Mouse (Mus musculus): ENCODE data around the gene Prpf4b. TPM values are rescaled to one million over a fixed set of nuclear protein-coding genes. Genes with fewer than 3 reads are reported as not detected.
"Not testable (repeated sequence)": the region's sequence is repeated elsewhere in the genome, so short reads cannot be mapped to it uniquely, and the experiment has no call there.

Gene Prpf4b
- total RNA-seq, 2 experiments from 2014 or later: 76.2 to 94.2 TPM

- no peak for DNase-seq
Measured at GRCm38 (mm10) chr13:34934931-34935644, 60.0 kb downstream of the Prpf4b start.

GRCm38 (mm10) chr13:34942370-34942769, 67.3 kb downstream of the Prpf4b start:
- DNase-seq: no peak

GRCm38 (mm10) chr13:34951437-34951836, 76.3 kb downstream of the Prpf4b start:
- DNase-seq: not testable (repeated sequence)

Other genes starting within 250 kb of the Prpf4b start
- 1 to 10 TPM; 4.1 to 5.1 TPM for gene Pxdc1, start 221.8 kb upstream of the Prpf4b start, total RNA-seq (2021)
- not detected for gene Fam50b, start 140.5 kb upstream of the Prpf4b start, total RNA-seq (2021)
- gene Fam217a, start 49.0 kb downstream of the Prpf4b start, total RNA-seq (2021): 1 to 10 TPM in 1 of 2 experiments, under 1 TPM in 1; 0.76 to 1.4 TPM
- gene 4933417A18Rik, start 49.1 kb downstream of the Prpf4b start, total RNA-seq (2021): not detected
- 1 to 10 TPM; 2.0 to 2.1 TPM for gene Eci3, start 88.5 kb downstream of the Prpf4b start, total RNA-seq (2021)
- 100 to 1,000 TPM; 110 to 129 TPM for gene Eci2, start 151.8 kb downstream of the Prpf4b start, total RNA-seq (2021)

Measured in adrenal gland, postnatal 36 days (tissue).